Mouse (Mus musculus) liver, postnatal 0 days (tissue): ENCODE measurements around the gene 1700067P10Rik.

Source experiments
- CTCF ChIP-seq: sonication (generic); IDR thresholded peaks from 2 replicates; pipeline ENCODE4 v1.5.1; 2016; ENCODE audit warnings: antibody characterized with exemption, low read depth
- EP300 ChIP-seq: IDR thresholded peaks from 2 replicates; pipeline ENCODE4 v1.6.1; 2016; ENCODE audit warnings: antibody characterized with exemption, low read depth, mild to moderate bottlenecking

DNA sequence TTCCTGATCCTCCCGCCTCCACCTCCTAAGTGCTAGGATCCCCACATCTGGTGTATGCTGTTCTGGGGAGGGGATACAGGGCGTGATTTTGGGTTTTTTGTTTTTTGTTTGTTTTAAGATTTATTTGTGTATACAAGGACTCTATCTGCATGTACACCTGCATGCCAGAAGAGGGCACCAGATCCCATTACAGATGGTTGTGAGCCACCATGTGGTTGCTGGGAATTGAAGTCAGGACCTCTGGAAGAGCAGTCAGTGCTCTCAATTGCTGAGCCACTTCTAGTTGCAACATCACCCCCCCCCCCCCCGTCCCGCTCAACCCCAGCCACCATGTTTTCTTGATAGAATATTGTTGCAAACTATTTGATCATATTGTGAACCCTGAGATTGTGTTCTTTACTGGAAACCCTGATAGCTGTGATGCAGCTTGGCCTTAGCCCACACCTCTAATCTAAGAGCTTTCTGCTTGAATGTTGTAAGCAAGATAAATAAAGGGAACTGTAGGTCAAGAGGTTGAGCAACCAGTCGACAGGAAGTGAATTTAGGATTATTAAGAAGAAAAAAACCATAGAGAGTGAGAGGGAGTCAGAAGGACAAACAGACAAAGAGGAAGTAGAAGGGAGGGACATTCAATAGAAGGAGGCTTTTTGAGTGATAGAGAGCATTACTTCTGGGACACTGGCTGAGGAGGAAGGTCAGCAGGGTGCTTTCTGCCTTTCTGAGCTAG lies 45.8 kb upstream of the 1700067P10Rik start:
- TF ChIP-seq CTCF (peak; percentile 33), EP300 (0 out of 2 replicates have a peak, but pooled peaks have one; percentile 21)
